23 mouse cellular contexts compared by ENCODE assay signal in the genomic region with DNA sequence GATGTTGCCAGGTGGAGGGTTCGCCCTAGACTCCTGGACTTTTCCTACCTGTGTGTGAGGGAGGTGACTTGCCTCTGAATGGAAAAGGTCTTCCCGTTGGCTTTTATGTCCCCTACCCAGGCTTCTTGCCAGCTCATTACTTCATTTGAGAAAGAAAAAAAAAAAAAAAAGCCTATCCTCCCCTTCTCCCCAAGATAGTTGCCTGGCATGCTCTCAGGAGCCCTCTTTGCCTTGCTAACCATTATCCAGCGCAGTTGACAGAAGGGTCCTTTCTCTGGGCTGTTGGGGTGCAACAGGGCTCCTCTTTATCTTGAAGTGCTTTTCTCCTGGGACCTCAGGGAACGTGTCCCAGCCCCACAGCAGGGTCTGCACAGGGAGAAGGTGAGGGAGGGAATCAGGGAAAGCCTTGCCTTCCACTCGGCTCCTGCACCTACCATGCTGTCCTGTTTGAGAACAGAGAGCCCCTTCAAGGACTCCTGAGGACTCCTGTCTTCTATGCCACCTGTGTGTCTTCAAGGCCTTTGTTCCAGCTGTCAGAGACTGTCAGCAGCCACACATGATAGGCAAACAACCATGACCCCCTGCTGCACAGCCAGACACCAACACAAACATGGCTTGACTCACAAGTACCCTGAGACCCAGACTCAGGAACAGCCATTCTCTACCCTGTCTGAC. TPM values are rescaled to one million over a fixed set of nuclear protein-coding genes. Genes with fewer than 3 reads are reported as not detected.
A peak's percentile ranks its signal among the peaks of the same experiment; 100 is the strongest.
DNase-seq lines count a peak whose midpoint lies in the region; ATAC-seq and TF ChIP-seq lines count a peak whose summit lies in the region.
"Had no signal": no experiment of that assay in that cellular context is flagged by ENCODE, and none has a peak within 500 bp of the region (broad histone marks: within the 10 kb centered on the region; RNA-seq: fewer than 3 reads in every experiment).

No protein-coding gene starts in this region.

- H3K27ac ChIP-seq in forebrain, postnatal 0 days (ENCODE audit: low read depth, low read length): no peak overlapping the region
- H3K27ac ChIP-seq in forebrain, embryonic 14.5 days (ENCODE audit: low read depth, low read length): no peak overlapping the region
- H3K27ac ChIP-seq in left cerebral cortex, adult 2 months: peak overlapping the region; percentile 98
- H3K27ac ChIP-seq in liver, postnatal 0 days (ENCODE audit: low read depth): no peak overlapping the region
- H3K27ac ChIP-seq: forebrain, embryonic 13.5 days; heart, embryonic 15.5 days; intestine, embryonic 15.5 days; liver, embryonic 13.5 days; neural tube, embryonic 12.5 days; stomach, embryonic 15.5 days had no signal

- no peaks in the 10 kb centered on the region for H3K27me3 ChIP-seq in forebrain, postnatal 0 days (ENCODE audit: insufficient read depth, low read length)
- peaks cover 5% of the 10 kb centered on the region; the same call in 1 of the 2 replicates for H3K27me3 ChIP-seq in forebrain, embryonic 14.5 days (replicated peaks; ENCODE audit: control insufficient read depth, insufficient read depth, low read length)
- H3K27me3 ChIP-seq in liver, postnatal 0 days (ENCODE audit: insufficient read depth, low read length): peaks cover 33% of the 10 kb centered on the region

- no peak for DNase-seq in forebrain, postnatal 0 days
- DNase-seq in forebrain, embryonic 14.5 days (ENCODE audit: low spot score): no peak
- no peak for DNase-seq in left cerebral cortex, adult 2 months (ENCODE audit: extremely low spot score in 1 of 2, low spot score in 2 of 2)
- DNase-seq in left cerebral cortex, postnatal 36 days (ENCODE audit: low spot score in 2 of 2): no peak
- DNase-seq in brain, embryonic 14.5 days (ENCODE audit: low read depth): peak; percentile 53
- peak; percentile 43 to 56 for DNase-seq in cerebellum, postnatal 25 days
- no peak for DNase-seq in liver, postnatal 0 days
- DNase-seq in heart, postnatal 4 days: no peak
- DNase-seq: adrenal gland, postnatal 36 days; heart, postnatal 36 days; kidney, adult 9 months; kidney, postnatal 14 days; layer of hippocampus, postnatal 36 days; liver, embryonic 13.5 days; lung, embryonic 14.5 days; thymus, adult 18-20 months; thymus, postnatal 36 days had no signal

- peaks cover 22% of the 10 kb centered on the region; the same call in 1 of the 2 replicates for H3K4me1 ChIP-seq in forebrain, postnatal 0 days (ENCODE audit: insufficient read depth)
- H3K4me1 ChIP-seq in forebrain, embryonic 14.5 days (ENCODE audit: control insufficient read depth, insufficient read depth, low read length): peaks cover 18% of the 10 kb centered on the region
- H3K4me1 ChIP-seq in liver, postnatal 0 days (ENCODE audit: insufficient read depth): no peaks in the 10 kb centered on the region

- TF ChIP-seq EP300 in liver, postnatal 0 days (IDR thresholded peaks at IDR 0.05; ENCODE audit: low read depth): no peak

- WGBS in forebrain, postnatal 0 days: 40% methylated on average over 5 of the region's 5 CpGs
- WGBS in forebrain, embryonic 14.5 days: 48% methylated on average over 5 of the region's 5 CpGs
- 61% methylated on average over 5 of the region's 5 CpGs for WGBS in liver, postnatal 0 days (ENCODE audit: insufficient replicate concordance)

- H3K9me3 ChIP-seq in forebrain, postnatal 0 days (ENCODE audit: low read length): no peaks in the 10 kb centered on the region
- no peaks in the 10 kb centered on the region for H3K9me3 ChIP-seq in forebrain, embryonic 14.5 days (replicated peaks; ENCODE audit: control insufficient read depth, low read length)
- no peaks in the 10 kb centered on the region for H3K9me3 ChIP-seq in liver, postnatal 0 days (ENCODE audit: low read length)
- H3K9me3 ChIP-seq: forebrain, embryonic 13.5 days; heart, embryonic 15.5 days; intestine, embryonic 15.5 days; liver, embryonic 13.5 days; megakaryocyte, embryonic 14.5 days; neural tube, embryonic 12.5 days; stomach, embryonic 15.5 days had no signal

- no peak for TF ChIP-seq POLR2A in brain, embryonic 14.5 days (IDR thresholded peaks at IDR 0.05; ENCODE audit: borderline replicate concordance, extremely low read depth, insufficient read depth, insufficient read length, poor library complexity, severe bottlenecking)

- no peak overlapping the region for H3K4me3 ChIP-seq in forebrain, postnatal 0 days (ENCODE audit: low read depth, low read length)
- H3K4me3 ChIP-seq in forebrain, embryonic 14.5 days (ENCODE audit: low read depth, low read length): no peak overlapping the region
- peak overlapping the region; percentile 88 for H3K4me3 ChIP-seq in left cerebral cortex, adult 2 months
- H3K4me3 ChIP-seq in liver, postnatal 0 days (ENCODE audit: low read depth, low read length): no peak overlapping the region
- H3K4me3 ChIP-seq: heart, embryonic 15.5 days; intestine, embryonic 15.5 days; liver, embryonic 13.5 days; megakaryocyte, embryonic 14.5 days; neural tube, embryonic 12.5 days; stomach, embryonic 15.5 days had no signal

- H3K36me3 ChIP-seq in forebrain, postnatal 0 days (ENCODE audit: insufficient read depth): no peaks in the 10 kb centered on the region
- no peaks in the 10 kb centered on the region for H3K36me3 ChIP-seq in forebrain, embryonic 14.5 days (ENCODE audit: control insufficient read depth, insufficient read depth, low read length)
- no peaks in the 10 kb centered on the region for H3K36me3 ChIP-seq in liver, postnatal 0 days (replicated peaks; ENCODE audit: insufficient read depth, low read length)
- H3K36me3 ChIP-seq: heart, embryonic 15.5 days; intestine, embryonic 15.5 days; liver, embryonic 13.5 days; neural tube, embryonic 12.5 days; stomach, embryonic 15.5 days had no signal

- ATAC-seq in forebrain, postnatal 0 days: no peak
- no peak for ATAC-seq in forebrain, embryonic 14.5 days
- no peak for ATAC-seq in liver, postnatal 0 days
- ATAC-seq: forebrain, embryonic 13.5 days; intestine, embryonic 15.5 days had no signal

- peak overlapping the region; percentile 59 for H3K4me2 ChIP-seq in forebrain, postnatal 0 days (ENCODE audit: low read depth)
- no peak overlapping the region for H3K4me2 ChIP-seq in forebrain, embryonic 14.5 days (ENCODE audit: low read length)
- no peak overlapping the region for H3K4me2 ChIP-seq in liver, postnatal 0 days (ENCODE audit: low read depth, low read length)
- H3K4me2 ChIP-seq: forebrain, embryonic 13.5 days; heart, embryonic 15.5 days; intestine, embryonic 15.5 days; liver, embryonic 13.5 days; lung, embryonic 14.5 days; stomach, embryonic 15.5 days had no signal

- TF ChIP-seq CTCF in forebrain, postnatal 0 days (IDR thresholded peaks at IDR 0.05; ENCODE audit: low read depth): no peak
- TF ChIP-seq CTCF in left cerebral cortex, adult 2 months (IDR thresholded peaks at IDR 0.05): no peak
- no peak for TF ChIP-seq CTCF in brain, embryonic 14.5 days (IDR thresholded peaks at IDR 0.05; ENCODE audit: borderline replicate concordance, extremely low read depth, insufficient read depth, insufficient read length)
- TF ChIP-seq CTCF in liver, postnatal 0 days (IDR thresholded peaks at IDR 0.05; ENCODE audit: low read depth): no peak

- intact Hi-C loops in left cerebral cortex, adult 2 months (cut with DNase I): no loop called here
- intact Hi-C loops in left cerebral cortex, postnatal 36 days (cut with DNase I): no loop called here

- H3K9ac ChIP-seq in forebrain, postnatal 0 days: no peak overlapping the region
- no peak overlapping the region for H3K9ac ChIP-seq in forebrain, embryonic 14.5 days (ENCODE audit: low read length)
- no peak overlapping the region for H3K9ac ChIP-seq in liver, postnatal 0 days (replicated peaks)
- H3K9ac ChIP-seq: forebrain, embryonic 13.5 days; heart, embryonic 15.5 days; intestine, embryonic 15.5 days; liver, embryonic 13.5 days; lung, embryonic 14.5 days; neural tube, embryonic 12.5 days; stomach, embryonic 15.5 days had no signal

RNA-seq across cellular contexts. Expression of a gene that starts 1.9 kb away (rescaled TPM):
- total RNA-seq in forebrain, postnatal 0 days (2014; rRNA removed): 113 and 128 TPM in 2 replicates
- 63.9 and 74.3 TPM in 2 replicates for polyA plus RNA-seq in forebrain, postnatal 0 days (2015; fragmentation: Nextera tagmentation; extraction: Ambion mirVana)
- polyA plus RNA-seq in forebrain, embryonic 14.5 days (2014; fragmentation: Nextera tagmentation; extraction: Ambion mirVana): 25.5 and 32.7 TPM in 2 replicates
- total RNA-seq in left cerebral cortex, adult 2 months (2021): 100 to 1,000 TPM; 267 to 315 TPM
- total RNA-seq in left cerebral cortex, postnatal 36 days (2021): 100 to 1,000 TPM; 311 to 333 TPM
- 83.0 and 109 TPM in 2 replicates for polyA plus RNA-seq in brain, embryonic 14.5 days (2012; rRNA removed)
- polyA plus RNA-seq in liver, postnatal 0 days (2015; fragmentation: Nextera tagmentation; extraction: Ambion mirVana): 12.8 and 15.6 TPM in 2 replicates
- total RNA-seq in heart, postnatal 4 days (2021): 10 to 100 TPM in 1 of 2 experiments, 1 to 10 TPM in 1; 6.9 to 14.3 TPM

Comparison
In these comparisons a context has a peak if more than half of its experiments do, and no peak if none do; other contexts are left out.
1. DNase-seq: peak in brain, embryonic 14.5 days (single experiment) and cerebellum, postnatal 25 days (2 of 2); none in forebrain, postnatal 0 days (single experiment), forebrain, embryonic 14.5 days (single experiment), left cerebral cortex, adult 2 months (0 of 2), left cerebral cortex, postnatal 36 days (0 of 2), liver, postnatal 0 days (single experiment) and heart, postnatal 4 days (single experiment).